Mouse (Mus musculus) megakaryocyte, embryonic 14.5 days (primary cell): ENCODE measurements around the gene Gtpbp3. TPM values are rescaled to one million over a fixed set of nuclear protein-coding genes. Genes with fewer than 3 reads are reported as not detected.

ENCODE experiments used
- H3K27me3 ChIP-seq: replicated peaks from 2 replicates; pipeline ENCODE3; 2012; ENCODE audit warnings: inconsistent platforms
- H3K36me3 ChIP-seq: replicated peaks from 2 replicates; pipeline ENCODE3; 2012; ENCODE audit warnings: low read length, inconsistent platforms, mixed read lengths
- H3K4me1 ChIP-seq: 2 replicates; pipeline ENCODE4 v1.6.1; 2012; ENCODE audit warnings: inconsistent platforms
- H3K4me3 ChIP-seq: replicated peaks from 2 replicates; pipeline ENCODE3; 2012; ENCODE audit warnings: moderate library complexity, mild to moderate bottlenecking, inconsistent platforms
- H3K9me3 ChIP-seq: 2 replicates; pipeline ENCODE4 v1.6.1; 2012; ENCODE audit warnings: inconsistent platforms
- FLI1 ChIP-seq: IDR thresholded peaks from 2 replicates; pipeline ENCODE4 v1.6.1; 2012; ENCODE audit warnings: low read length, inconsistent platforms, mixed read lengths
- GATA1 ChIP-seq: IDR thresholded peaks from 3 replicates; pipeline ENCODE4 v1.6.1; 2012; ENCODE audit warnings: mixed read lengths, low read length, inconsistent platforms, borderline replicate concordance
- polyA plus RNA-seq: library from polyadenylated mRNA; stranded (reverse); fragments of >175 nt; gene quantifications from 2 replicates; pipeline ENCODE4 v1.2.3, GENCODE M21; 2012; ENCODE audit warnings: low replicate concordance; ENCODE audit not compliant: insufficient read depth

The Gtpbp3 gene
- polyA plus RNA-seq: 17.4 and 21.7 TPM in 2 replicates

DNA sequence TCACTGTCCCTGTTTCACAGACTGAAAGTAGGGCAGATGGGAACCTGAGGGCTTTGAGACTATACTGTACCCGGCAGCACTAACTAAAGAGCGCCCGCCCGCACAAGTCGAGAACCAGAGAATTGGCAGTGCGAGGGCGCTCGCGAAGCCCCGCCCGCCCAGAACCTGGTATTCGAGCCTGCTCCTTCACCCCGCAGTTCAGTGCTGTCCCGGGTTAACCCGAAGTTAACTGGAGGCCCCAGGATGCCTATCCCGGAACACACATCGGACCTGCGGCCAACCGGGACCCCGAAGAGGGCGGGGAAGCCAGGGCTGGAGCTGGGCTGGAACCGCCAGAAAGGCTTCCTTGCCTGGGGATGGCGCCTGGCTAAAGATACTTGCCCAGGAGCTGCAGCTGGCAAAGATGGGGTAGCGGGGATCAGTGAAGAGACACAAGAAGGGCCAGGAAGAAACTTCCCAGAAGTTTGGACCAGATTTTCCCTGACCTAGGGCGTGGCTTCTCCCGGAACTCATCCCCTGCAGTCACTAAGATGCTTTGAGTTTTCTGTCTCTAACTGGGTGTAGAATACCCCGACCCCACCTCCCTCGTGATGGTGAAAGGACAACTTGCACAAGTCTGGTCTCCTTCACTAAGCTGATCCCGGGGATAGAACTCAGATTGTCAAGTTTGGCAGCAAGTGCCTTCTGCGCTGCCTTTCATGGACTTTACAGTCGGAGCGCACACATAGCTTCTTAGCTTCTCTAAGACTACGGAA is at the start of gene Gtpbp3:
TSS of gene Gtpbp3 (plus strand) at position 413 of the 755 bp plus-strand sequence.
- Histone ChIP-seq H3K4me1 (peaks cover 61% of the 10 kb centered on the region), H3K4me3 (peak within 1 kb of the TSS; percentile 93), H3K36me3 (peaks cover 33% of the 10 kb centered on the region), H3K27me3 (peaks cover 13% of the 10 kb centered on the region), H3K9me3 (no peaks in the 10 kb centered on the region)
- TF ChIP-seq FLI1 (no peak), GATA1 (no peak)

GRCm38 (mm10) chr8:71441404-71441803 is 46.5 kb upstream of the Gtpbp3 start:
- Histone ChIP-seq H3K27me3 (peaks cover 31% of the 10 kb centered on the region), H3K36me3 (no peaks in the 10 kb centered on the region), H3K9me3 (no peaks in the 10 kb centered on the region), H3K4me1 (peaks cover 6% of the 10 kb centered on the region; the same call in 1 of the 2 replicates), H3K4me3 (no peak overlapping the region)
- TF ChIP-seq GATA1: no peak
- TF ChIP-seq FLI1: no peak

- Histone ChIP-seq H3K36me3 (no peaks in the 10 kb centered on the region), H3K27me3 (peaks cover 31% of the 10 kb centered on the region), H3K4me3 (no peak overlapping the region), H3K4me1 (peaks cover 6% of the 10 kb centered on the region; the same call in 1 of the 2 replicates), H3K9me3 (peaks cover 5% of the 10 kb centered on the region; the same call in 1 of the 2 replicates)
- no peak for TF ChIP-seq FLI1
- TF ChIP-seq GATA1: no peak
These were observed 42.8 kb upstream of the Gtpbp3 start for GRCm38 (mm10) chr8:71445096-71445495.

GRCm38 (mm10) chr8:71451337-71451736 is 36.6 kb upstream of the Gtpbp3 start:
- TF ChIP-seq GATA1 (no peak), FLI1 (no peak)
- H3K4me3 ChIP-seq: no peak overlapping the region
- H3K36me3 ChIP-seq: no peaks in the 10 kb centered on the region
- peaks cover 7% of the 10 kb centered on the region; the same call in 1 of the 2 replicates for H3K9me3 ChIP-seq
- peaks cover 47% of the 10 kb centered on the region for H3K27me3 ChIP-seq
- peaks cover 3% of the 10 kb centered on the region; the same call in 1 of the 2 replicates for H3K4me1 ChIP-seq

DNA sequence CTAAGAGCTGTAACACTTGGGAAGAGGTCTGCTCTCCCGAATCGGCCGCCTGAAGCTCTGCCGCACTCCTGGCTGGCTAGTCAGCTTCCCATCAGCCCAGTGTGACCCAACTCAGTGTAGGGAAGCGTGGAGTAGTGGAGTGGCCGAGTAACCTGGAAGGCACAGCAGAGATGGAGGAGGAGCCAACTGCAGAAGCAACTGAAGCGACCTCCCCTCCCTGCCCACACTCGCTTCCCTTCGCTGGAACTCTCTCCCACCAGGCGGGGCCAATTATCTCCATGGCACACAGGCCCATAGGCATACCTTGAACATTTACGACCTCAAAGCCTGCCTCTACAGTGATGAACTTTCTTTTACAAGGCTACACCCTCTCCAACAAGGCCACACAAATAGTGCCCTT is 36.1 kb upstream of the Gtpbp3 start:
- peaks cover 4% of the 10 kb centered on the region for H3K4me1 ChIP-seq
- peaks cover under 1% of the 10 kb centered on the region for H3K36me3 ChIP-seq
- H3K9me3 ChIP-seq: peaks cover 7% of the 10 kb centered on the region; the same call in 1 of the 2 replicates
- no peak overlapping the region for H3K4me3 ChIP-seq
- TF ChIP-seq GATA1 (no peak), FLI1 (no peak)
- H3K27me3 ChIP-seq: peaks cover 47% of the 10 kb centered on the region

GRCm38 (mm10) chr8:71452669-71453068 is 35.2 kb upstream of the Gtpbp3 start:
- Histone ChIP-seq H3K4me3 (no peak overlapping the region), H3K27me3 (peaks cover 43% of the 10 kb centered on the region), H3K9me3 (peaks cover 7% of the 10 kb centered on the region; the same call in 1 of the 2 replicates), H3K4me1 (peaks cover 13% of the 10 kb centered on the region), H3K36me3 (peaks cover 9% of the 10 kb centered on the region)
- TF ChIP-seq GATA1: no peak
- TF ChIP-seq FLI1: no peak

- TF ChIP-seq GATA1: no peak
- no peak for TF ChIP-seq FLI1
- H3K9me3 ChIP-seq: peaks cover 6% of the 10 kb centered on the region; the same call in 1 of the 2 replicates
- peaks cover 27% of the 10 kb centered on the region for H3K36me3 ChIP-seq
- H3K27me3 ChIP-seq: peaks cover 47% of the 10 kb centered on the region
- peaks cover 26% of the 10 kb centered on the region for H3K4me1 ChIP-seq
- H3K4me3 ChIP-seq: no peak overlapping the region
These were observed 33.2 kb upstream of the Gtpbp3 start for GRCm38 (mm10) chr8:71454668-71455067.

- Histone ChIP-seq H3K4me3 (no peak overlapping the region), H3K27me3 (peaks cover 37% of the 10 kb centered on the region), H3K36me3 (peaks cover 44% of the 10 kb centered on the region), H3K9me3 (no peaks in the 10 kb centered on the region), H3K4me1 (peaks cover 31% of the 10 kb centered on the region)
- no peak for TF ChIP-seq FLI1
- TF ChIP-seq GATA1: no peak
These were observed 31.0 kb upstream of the Gtpbp3 start for GRCm38 (mm10) chr8:71456906-71457305.

DNA sequence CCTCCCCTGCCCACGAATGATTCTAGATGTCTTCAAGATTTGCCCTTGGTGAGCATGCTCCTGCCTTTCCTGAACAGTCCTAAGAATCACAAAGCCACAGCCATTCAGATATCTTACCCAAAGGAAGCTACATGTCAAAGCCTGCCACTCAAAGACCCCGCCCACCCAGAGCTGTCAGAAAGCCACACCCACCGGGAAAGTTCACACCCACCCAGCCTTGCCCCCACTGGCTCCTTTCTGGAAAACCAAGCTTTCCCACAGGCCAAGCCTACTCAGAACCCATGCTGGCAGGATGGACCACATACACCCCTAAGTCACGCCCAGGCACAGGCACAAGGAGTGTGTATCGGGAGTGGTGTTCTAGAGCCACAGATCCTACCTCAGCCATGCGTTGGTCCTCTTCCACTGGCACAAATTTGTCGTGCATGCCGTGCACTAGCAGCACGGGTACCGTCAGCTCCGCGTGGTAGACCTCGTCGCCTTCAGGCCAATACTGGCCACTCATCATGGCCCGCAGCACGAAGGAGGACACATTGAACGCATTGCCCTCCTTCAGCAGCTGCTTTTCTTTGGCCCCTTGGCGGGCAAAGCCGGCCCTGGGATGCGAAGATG is 30.1 kb upstream of the Gtpbp3 start:
- no peaks in the 10 kb centered on the region for H3K9me3 ChIP-seq
- peaks cover 28% of the 10 kb centered on the region for H3K27me3 ChIP-seq
- TF ChIP-seq GATA1 (no peak), FLI1 (no peak)

GRCm38 (mm10) chr8:71460716-71461115 is 27.2 kb upstream of the Gtpbp3 start:
- Histone ChIP-seq H3K4me1 (peaks cover 58% of the 10 kb centered on the region), H3K27me3 (peaks cover 9% of the 10 kb centered on the region), H3K9me3 (no peaks in the 10 kb centered on the region), H3K36me3 (peaks cover 45% of the 10 kb centered on the region), H3K4me3 (no peak overlapping the region)
- TF ChIP-seq FLI1 (no peak), GATA1 (no peak)

More for the DNA sequence above, 30.1 kb upstream of the Gtpbp3 start:
- peaks cover 34% of the 10 kb centered on the region for H3K4me1 ChIP-seq
- peaks cover 45% of the 10 kb centered on the region for H3K36me3 ChIP-seq
- H3K4me3 ChIP-seq: peak overlapping the region; percentile 57
